Mouse (Mus musculus): ENCODE measurements around the gene Atrx. TPM values are rescaled to one million over a fixed set of nuclear protein-coding genes. Genes with fewer than 3 reads are reported as not detected.
A peak's percentile ranks its signal among the peaks of the same experiment; 100 is the strongest.

Atrx gene
- polyA plus RNA-seq, 1 experiment from 2014 or later = 261 TPM

DNA sequence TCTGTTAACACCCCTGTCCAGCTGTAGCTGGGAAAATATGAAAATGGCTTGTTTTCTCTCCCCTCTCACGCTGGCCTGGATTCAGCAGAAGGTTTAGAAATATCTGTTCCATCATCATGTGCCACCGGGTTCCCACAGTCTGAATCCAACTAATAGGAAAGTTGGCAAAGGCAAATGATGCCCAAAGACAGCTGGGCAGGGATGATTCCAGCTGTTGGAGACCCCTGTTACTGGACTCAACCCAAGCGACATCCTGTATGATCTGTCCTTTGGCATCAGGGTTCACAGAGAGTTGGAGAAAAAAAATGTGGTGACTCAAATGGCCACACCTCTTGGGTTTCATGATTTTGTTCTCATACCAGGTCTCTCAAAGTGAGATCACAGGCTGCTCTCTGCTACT lies 161.3 kb downstream of the Atrx start:
- peaks cover 79% of the 10 kb centered on the region for H3K27me3 ChIP-seq
- no peaks in the 10 kb centered on the region for H3K9me3 ChIP-seq
- no peak overlapping the region for H3K4me3 ChIP-seq (replicated peaks)
- peaks cover 6% of the 10 kb centered on the region for H3K4me1 ChIP-seq (replicated peaks)
- H3K9ac ChIP-seq (replicated peaks) = no peak overlapping the region
- H3K27ac ChIP-seq = no peak overlapping the region
- WGBS = 79% methylated on average over 3 of the region's 3 CpGs
- ATAC-seq (ENCODE audit: insufficient number of reproducible peaks, insufficient read depth, low FRiP score, low TSS enrichment, low read depth) = no peak
- H3K36me3 ChIP-seq = no peaks in the 10 kb centered on the region
- no peak overlapping the region for H3K4me2 ChIP-seq

DNA sequence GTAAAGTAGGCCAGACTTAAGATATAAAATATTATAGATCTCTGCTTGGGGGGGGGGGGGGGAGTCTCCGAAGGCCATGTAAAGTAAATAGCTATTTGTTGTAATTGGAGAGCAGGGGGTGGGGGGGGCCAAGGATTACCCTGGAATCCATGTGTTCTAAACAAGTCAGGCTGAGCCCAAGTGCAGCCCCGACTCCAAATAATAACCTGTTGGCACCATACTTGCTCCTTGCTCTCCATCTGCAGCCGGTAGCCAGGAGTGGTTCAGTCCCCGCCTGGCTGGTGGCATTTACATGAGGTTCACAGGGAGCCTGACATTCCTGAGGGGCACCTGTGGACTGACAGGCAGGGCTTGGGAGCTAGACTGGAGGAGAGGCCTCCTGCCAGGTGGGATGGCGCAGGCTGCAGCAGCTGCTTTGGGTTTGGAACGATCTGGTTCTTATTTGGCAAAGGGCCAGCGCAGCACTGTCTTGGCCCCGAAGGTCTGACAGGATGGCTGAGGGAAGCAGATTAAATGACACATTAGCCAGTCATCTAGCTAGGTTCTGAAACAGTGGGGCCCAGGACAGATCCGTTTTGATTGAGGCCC lies 161.9 kb downstream of the Atrx start:
- no peaks in the 10 kb centered on the region for H3K36me3 ChIP-seq
- H3K4me2 ChIP-seq = no peak overlapping the region
- no peak overlapping the region for H3K9ac ChIP-seq (replicated peaks)
- H3K9me3 ChIP-seq = no peaks in the 10 kb centered on the region
- H3K27ac ChIP-seq = no peak overlapping the region
- 0 out of 2 replicates have a peak, but pooled peaks have one; percentile 53 for ATAC-seq (ENCODE audit: insufficient number of reproducible peaks, insufficient read depth, low FRiP score, low TSS enrichment, low read depth)
- H3K4me1 ChIP-seq (replicated peaks) = peaks cover 6% of the 10 kb centered on the region
- H3K27me3 ChIP-seq = peaks cover 79% of the 10 kb centered on the region
- WGBS = 21% methylated on average over 9 of the region's 9 CpGs
- no peak overlapping the region for H3K4me3 ChIP-seq (replicated peaks)

DNA sequence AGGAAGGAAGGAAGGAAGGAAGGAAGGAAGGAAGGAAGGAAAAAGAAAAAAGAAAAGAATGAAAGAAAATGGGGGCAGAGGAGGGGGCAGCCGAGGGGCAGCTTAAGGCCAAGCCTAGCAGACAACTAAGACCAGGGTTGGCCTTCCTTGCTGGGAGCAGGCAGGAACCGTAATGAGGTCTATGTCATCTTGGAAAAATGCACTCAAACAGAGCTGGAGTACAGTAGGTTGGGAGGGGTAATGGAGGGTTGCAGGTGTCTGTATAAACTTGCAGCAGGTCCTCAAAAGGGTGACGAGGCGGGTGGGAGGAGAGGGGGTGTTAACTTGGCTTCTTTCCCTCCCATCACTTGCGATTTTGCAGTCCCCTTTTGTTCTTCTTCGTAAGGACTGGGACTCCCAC lies 163.2 kb downstream of the Atrx start:
- Histone ChIP-seq H3K9ac (replicated peaks) (no peak overlapping the region), H3K4me2 (peak overlapping the region; percentile 59; the same call in 1 of the 2 replicates), H3K9me3 (no peaks in the 10 kb centered on the region), H3K4me3 (replicated peaks) (no peak overlapping the region), H3K4me1 (replicated peaks) (peaks cover 6% of the 10 kb centered on the region), H3K36me3 (no peaks in the 10 kb centered on the region), H3K27ac (no peak overlapping the region), H3K27me3 (peaks cover 76% of the 10 kb centered on the region)
- 23% methylated on average over 6 of the region's 6 CpGs for WGBS
- ATAC-seq (ENCODE audit: insufficient number of reproducible peaks, insufficient read depth, low FRiP score, low TSS enrichment, low read depth) = no peak

DNA sequence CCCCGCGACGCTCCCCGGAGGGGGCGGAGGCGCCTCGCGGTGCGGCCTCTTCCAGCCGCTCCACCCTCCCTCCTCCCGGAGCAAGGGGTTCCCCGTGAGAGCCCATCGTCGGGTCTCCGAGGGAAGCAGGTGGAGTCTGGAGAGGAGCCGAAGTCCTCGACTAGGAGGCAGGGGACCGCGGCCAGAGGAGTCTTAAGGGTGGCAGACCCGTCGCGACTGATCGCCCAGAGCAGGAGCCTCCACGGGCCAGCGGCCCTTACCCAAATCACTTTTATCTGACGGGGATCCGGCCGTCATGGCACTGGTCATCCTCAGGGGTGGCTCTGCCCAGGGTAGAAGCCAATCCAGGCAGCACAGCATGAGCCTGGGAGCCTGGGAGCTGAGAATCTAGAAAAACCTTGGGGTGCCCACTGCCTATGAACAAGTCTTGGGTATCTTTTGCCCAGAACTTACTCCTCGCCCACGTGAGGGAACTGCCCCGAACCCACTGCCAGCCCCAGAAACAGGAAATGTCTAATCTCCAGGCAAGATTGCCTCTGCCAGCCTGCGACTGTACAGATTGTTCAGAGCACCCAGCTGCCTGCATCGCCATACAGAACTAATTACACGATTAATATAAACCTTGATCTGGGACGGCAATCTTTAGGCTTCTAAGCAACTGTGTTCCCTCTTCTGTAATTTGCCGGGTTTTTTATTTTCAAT lies 164.0 kb downstream of the Atrx start:
- Histone ChIP-seq H3K9me3 (no peaks in the 10 kb centered on the region), H3K36me3 (no peaks in the 10 kb centered on the region), H3K4me1 (replicated peaks) (peaks cover 6% of the 10 kb centered on the region), H3K4me3 (replicated peaks) (peak overlapping the region; percentile 42), H3K4me2 (peak overlapping the region; percentile 59), H3K27me3 (peaks cover 78% of the 10 kb centered on the region), H3K9ac (replicated peaks) (peak overlapping the region; percentile 51; the same call in 1 of the 2 replicates), H3K27ac (no peak overlapping the region)
- no peak for ATAC-seq (ENCODE audit: insufficient number of reproducible peaks, insufficient read depth, low FRiP score, low TSS enrichment, low read depth)
- WGBS = 27% methylated on average over 30 of the region's 36 CpGs

DNA sequence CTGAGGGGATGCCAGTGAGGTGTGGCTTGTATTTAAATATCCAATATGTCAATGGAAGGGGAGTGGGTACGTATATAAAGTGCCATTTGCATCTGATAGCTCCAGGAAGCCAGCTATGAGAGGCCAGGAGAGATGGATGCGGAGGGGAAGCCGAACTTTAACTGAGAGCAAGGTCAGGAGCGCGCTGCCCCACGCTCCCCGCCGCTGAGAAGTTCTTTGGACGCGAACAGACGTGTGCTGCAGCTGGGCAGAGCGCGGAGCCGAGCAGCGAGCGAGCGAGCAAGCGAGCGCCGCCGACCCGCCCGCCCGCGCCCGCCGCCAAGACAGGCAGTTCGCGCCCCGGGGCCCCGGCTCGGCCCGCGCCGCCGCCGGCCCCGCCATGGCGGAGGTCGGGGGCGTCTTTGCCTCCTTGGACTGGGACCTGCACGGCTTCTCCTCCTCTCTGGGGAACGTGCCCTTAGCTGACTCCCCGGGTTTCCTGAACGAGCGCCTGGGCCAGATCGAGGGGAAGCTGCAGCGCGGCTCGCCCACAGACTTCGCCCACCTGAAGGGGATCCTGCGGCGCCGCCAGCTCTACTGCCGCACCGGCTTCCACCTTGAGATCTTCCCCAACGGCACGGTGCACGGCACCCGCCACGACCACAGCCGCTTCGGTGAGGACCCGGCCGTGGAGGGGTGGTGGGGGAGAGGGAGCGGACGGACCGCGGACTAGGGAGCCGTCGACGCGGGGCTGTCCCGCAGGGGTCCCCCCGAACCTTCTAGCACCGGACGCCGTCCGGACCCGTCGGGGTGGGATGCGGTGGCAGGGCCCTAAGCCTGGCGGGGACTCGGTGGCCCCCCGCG lies 164.8 kb downstream of the Atrx start, which contains the start of gene Fgf16:
Gene Fgf16, plus strand, starts transcription at position 118 of the 843 bp plus-strand sequence.
- H3K4me3 ChIP-seq (replicated peaks) = peak within 1 kb of the TSS; percentile 42
- H3K36me3 ChIP-seq = no peaks in the 10 kb centered on the region
- peak within 1 kb of the TSS; percentile 59 for H3K4me2 ChIP-seq
- peaks cover 73% of the 10 kb centered on the region for H3K27me3 ChIP-seq
- H3K4me1 ChIP-seq (replicated peaks) = peaks cover 6% of the 10 kb centered on the region
- H3K9ac ChIP-seq (replicated peaks) = peak within 1 kb of the TSS; percentile 51; the same call in 1 of the 2 replicates
- 10% methylated on average over 79 of the region's 86 CpGs for WGBS
- no peak for ATAC-seq (ENCODE audit: insufficient number of reproducible peaks, insufficient read depth, low FRiP score, low TSS enrichment, low read depth)
- no peak within 1 kb of the TSS for H3K27ac ChIP-seq
- no peaks in the 10 kb centered on the region for H3K9me3 ChIP-seq

DNA sequence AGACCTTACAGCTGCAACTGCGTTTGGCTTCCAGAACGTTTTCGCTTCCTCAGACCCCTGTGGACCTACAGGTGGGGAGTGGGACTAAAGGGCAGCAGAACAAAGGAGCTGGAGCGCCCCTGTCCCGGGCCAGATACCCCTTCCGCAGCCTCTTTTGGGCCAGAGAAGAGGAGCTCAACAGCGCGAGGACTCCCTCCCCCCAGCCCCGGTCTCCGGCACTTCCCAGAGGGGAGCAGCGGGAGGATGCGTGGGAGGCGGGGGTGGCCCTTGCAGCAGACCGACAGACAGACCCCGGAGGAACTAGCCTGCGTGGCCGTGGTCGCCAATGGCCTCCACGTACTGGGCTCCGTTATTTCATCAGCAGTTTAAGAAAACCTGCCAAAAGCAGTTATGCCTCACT lies 165.6 kb downstream of the Atrx start:
- Histone ChIP-seq H3K27ac (no peak overlapping the region), H3K4me2 (peak overlapping the region; percentile 59), H3K36me3 (no peaks in the 10 kb centered on the region), H3K9me3 (no peaks in the 10 kb centered on the region), H3K4me3 (replicated peaks) (peak overlapping the region; percentile 42), H3K27me3 (peaks cover 73% of the 10 kb centered on the region), H3K4me1 (replicated peaks) (peaks cover 6% of the 10 kb centered on the region), H3K9ac (replicated peaks) (no peak overlapping the region)
- peak; percentile 37; the same call in 1 of the 2 replicates for ATAC-seq (ENCODE audit: insufficient number of reproducible peaks, insufficient read depth, low FRiP score, low TSS enrichment, low read depth)
- 11% methylated on average over 20 of the region's 20 CpGs for WGBS

DNA sequence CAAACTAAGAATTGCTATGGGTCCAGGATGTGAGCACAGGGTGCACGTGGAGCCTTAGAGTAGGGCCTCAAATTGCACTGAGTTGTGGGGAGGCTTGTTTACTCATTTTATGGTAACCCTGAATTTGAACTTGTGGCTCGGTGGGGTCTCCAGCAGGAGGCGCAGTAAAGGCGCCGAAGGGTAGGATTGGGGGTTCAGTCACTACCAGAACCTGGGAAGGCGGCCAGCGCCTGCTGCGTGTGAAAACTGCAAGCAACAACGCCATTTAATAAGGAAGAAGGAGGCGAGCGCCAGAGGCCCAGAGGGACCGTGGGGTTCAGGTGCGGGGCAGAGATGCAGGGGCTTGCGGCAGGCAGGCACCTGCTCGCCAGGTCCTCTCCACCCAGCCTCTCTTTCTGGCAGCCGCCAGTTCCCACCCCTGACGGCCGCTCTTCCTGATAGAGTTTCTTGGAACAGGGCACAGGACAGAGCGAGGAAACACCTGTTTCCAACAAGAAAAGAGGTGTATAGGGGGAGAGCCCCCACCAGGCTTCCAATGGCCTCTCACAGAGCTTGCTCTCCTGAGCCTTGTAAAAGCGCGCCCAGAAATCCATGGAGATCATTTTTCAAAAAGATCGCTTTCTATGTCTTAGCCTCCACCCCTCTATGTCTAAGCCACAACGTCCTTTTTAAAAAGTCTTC lies 166.2 kb downstream of the Atrx start:
- no peak overlapping the region for H3K27ac ChIP-seq
- no peak overlapping the region for H3K9ac ChIP-seq (replicated peaks)
- H3K4me2 ChIP-seq = peak overlapping the region; percentile 59
- peak overlapping the region; percentile 42 for H3K4me3 ChIP-seq (replicated peaks)
- ATAC-seq (ENCODE audit: insufficient number of reproducible peaks, insufficient read depth, low FRiP score, low TSS enrichment, low read depth) = peak; percentile 18; the same call in 1 of the 2 replicates
- peaks cover 69% of the 10 kb centered on the region for H3K27me3 ChIP-seq
- peaks cover 6% of the 10 kb centered on the region for H3K4me1 ChIP-seq (replicated peaks)
- no peaks in the 10 kb centered on the region for H3K36me3 ChIP-seq
- no peaks in the 10 kb centered on the region for H3K9me3 ChIP-seq
- 17% methylated on average over 23 of the region's 23 CpGs for WGBS

Other genes with a start within 250 kb of the Atrx start
- 0.53 and 0.72 TPM in 2 replicates for gene Fgf16, start 165.1 kb downstream of the Atrx start, polyA plus RNA-seq (2016; fragmentation: Nextera tagmentation; extraction: Ambion mirVana)
- gene Magt1, start 82.5 kb upstream of the Atrx start, polyA plus RNA-seq (2016; fragmentation: Nextera tagmentation; extraction: Ambion mirVana) = 62.8 and 63.7 TPM in 2 replicates
- gene Cox7b, start 86.3 kb upstream of the Atrx start, polyA plus RNA-seq (2016; fragmentation: Nextera tagmentation; extraction: Ambion mirVana) = 342 TPM in 2 replicates
- 35.5 and 38.2 TPM in 2 replicates for gene Atp7a, start 97.9 kb upstream of the Atrx start, polyA plus RNA-seq (2016; fragmentation: Nextera tagmentation; extraction: Ambion mirVana)
- gene Tlr13, start 213.8 kb upstream of the Atrx start, polyA plus RNA-seq (2016; fragmentation: Nextera tagmentation; extraction: Ambion mirVana) = 0.31 and 0.35 TPM in 2 replicates

Data from limb, embryonic 12.5 days (tissue).